Mouse (Mus musculus): ENCODE data around the gene Dapl1. TPM values are rescaled to one million over a fixed set of nuclear protein-coding genes. Genes with fewer than 3 reads are reported as not detected.

Dapl1 gene
- polyA plus RNA-seq, 1 experiment, result not detected

- no peak overlapping the region for H3K27ac ChIP-seq (replicated peaks; ENCODE audit: low read depth, low read length)
- 0 out of 2 replicates have a peak, but pooled peaks cover 2% of the 10 kb centered on the region for H3K4me1 ChIP-seq (ENCODE audit: control insufficient read depth, insufficient read depth, insufficient read length, low read length)
- no peak overlapping the region for H3K4me3 ChIP-seq (ENCODE audit: insufficient read depth, low read depth, low read length)
These were observed 14.7 kb downstream of the Dapl1 start for GRCm38 (mm10) chr2:59499146-59499545.

- H3K4me3 ChIP-seq (ENCODE audit: insufficient read depth, low read depth, low read length), result no peak overlapping the region
- H3K4me1 ChIP-seq (ENCODE audit: control insufficient read depth, insufficient read depth, insufficient read length, low read length), result 0 out of 2 replicates have a peak, but pooled peaks cover 2% of the 10 kb centered on the region
- no peak overlapping the region for H3K27ac ChIP-seq (replicated peaks; ENCODE audit: low read depth, low read length)
These were observed 15.3 kb downstream of the Dapl1 start for GRCm38 (mm10) chr2:59499717-59500116.

DNA sequence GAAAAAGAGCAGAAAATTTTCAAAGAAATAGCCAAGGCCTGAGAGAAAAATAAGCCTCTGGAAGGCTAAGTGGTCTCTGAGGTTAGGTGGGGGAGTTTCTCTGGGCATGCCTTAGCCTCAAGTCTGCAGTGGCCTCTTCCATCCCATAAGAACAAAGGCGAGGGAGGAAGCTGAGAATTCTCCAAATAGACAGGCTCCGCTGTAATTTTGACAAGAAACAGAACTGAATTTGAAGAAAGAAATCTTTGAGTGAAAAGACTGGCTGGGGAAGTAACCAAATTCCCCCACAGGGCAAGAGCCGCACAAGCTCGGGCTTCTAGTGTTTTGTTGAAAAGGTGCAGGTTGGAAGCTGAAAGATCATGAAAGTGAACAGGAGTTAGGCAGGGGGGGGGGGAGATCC is 24.6 kb downstream of the Dapl1 start:
- Histone ChIP-seq H3K27ac (replicated peaks; ENCODE audit: low read depth, low read length) (no peak overlapping the region), H3K4me3 (ENCODE audit: insufficient read depth, low read depth, low read length) (no peak overlapping the region), H3K4me1 (ENCODE audit: control insufficient read depth, insufficient read depth, insufficient read length, low read length) (no peaks in the 10 kb centered on the region)

DNA sequence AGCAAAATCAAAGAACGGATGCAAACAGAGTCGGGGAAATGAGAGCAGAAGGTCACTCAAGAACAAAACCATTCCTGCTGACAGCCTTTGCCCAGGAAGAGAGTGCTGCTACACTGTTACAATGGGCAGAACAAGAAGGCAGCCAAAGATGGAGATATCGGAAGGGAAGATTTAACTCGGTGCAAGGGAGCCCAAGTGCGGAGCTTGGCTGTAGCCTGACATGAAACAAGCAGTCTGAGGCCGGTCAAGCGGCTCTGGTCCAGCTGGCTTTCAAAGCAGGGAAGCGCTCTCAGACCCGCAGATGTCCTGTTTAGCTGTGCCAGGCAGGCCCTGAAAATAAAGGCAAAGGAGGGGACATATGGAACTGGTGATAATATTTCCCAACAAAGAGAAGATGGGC is 26.0 kb downstream of the Dapl1 start:
- H3K27ac ChIP-seq (replicated peaks; ENCODE audit: low read depth, low read length), result no peak overlapping the region
- H3K4me1 ChIP-seq (ENCODE audit: control insufficient read depth, insufficient read depth, insufficient read length, low read length), result no peaks in the 10 kb centered on the region
- no peak overlapping the region for H3K4me3 ChIP-seq (ENCODE audit: insufficient read depth, low read depth, low read length)

GRCm38 (mm10) chr2:59510882-59511281 is 26.4 kb downstream of the Dapl1 start:
- Histone ChIP-seq H3K4me1 (ENCODE audit: control insufficient read depth, insufficient read depth, insufficient read length, low read length) (no peaks in the 10 kb centered on the region), H3K4me3 (ENCODE audit: insufficient read depth, low read depth, low read length) (no peak overlapping the region), H3K27ac (replicated peaks; ENCODE audit: low read depth, low read length) (no peak overlapping the region)

GRCm38 (mm10) chr2:59520663-59521062 is 36.2 kb downstream of the Dapl1 start:
- Histone ChIP-seq H3K4me3 (ENCODE audit: insufficient read depth, low read depth, low read length) (no peak overlapping the region), H3K27ac (replicated peaks; ENCODE audit: low read depth, low read length) (no peak overlapping the region), H3K4me1 (ENCODE audit: control insufficient read depth, insufficient read depth, insufficient read length, low read length) (peaks cover 7% of the 10 kb centered on the region; the same call in 1 of the 2 replicates)

DNA sequence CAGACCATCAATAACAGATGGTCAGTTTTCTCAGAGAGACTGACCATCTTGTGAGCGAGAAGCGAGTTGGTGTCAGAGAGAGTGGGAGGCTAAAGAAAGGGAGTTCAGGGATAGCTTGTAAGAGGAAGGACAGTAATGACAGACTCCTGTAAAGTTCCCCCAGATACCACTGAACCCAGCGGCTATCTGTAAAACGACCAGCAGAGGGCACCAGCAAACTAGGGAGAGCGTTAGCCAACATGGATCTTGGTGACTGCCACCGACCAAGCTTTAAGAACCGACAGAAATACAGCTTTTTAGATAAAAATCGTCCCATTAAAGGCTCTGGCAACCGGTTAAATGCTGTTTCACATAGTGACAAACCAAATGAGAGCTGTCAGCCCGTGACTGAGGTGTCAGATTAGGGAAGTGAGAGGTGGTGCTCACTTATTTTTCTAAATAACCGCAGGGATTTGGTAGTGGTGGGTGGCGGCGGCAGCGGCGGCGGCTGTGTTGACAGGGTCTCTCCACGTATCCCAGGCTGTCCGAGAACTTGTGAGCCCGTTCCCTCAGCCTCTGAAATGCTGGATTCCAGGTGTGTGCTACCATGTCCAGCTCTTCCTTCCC is 37.7 kb downstream of the Dapl1 start:
- H3K4me1 ChIP-seq (ENCODE audit: control insufficient read depth, insufficient read depth, insufficient read length, low read length), result peaks cover 9% of the 10 kb centered on the region; the same call in 1 of the 2 replicates
- H3K27ac ChIP-seq (replicated peaks; ENCODE audit: low read depth, low read length), result peak overlapping the region; percentile 48
- peak overlapping the region; percentile 44 for H3K4me3 ChIP-seq (ENCODE audit: insufficient read depth, low read depth, low read length)

GRCm38 (mm10) chr2:59523526-59523925 is 39.1 kb downstream of the Dapl1 start:
- no peak overlapping the region for H3K4me3 ChIP-seq (ENCODE audit: insufficient read depth, low read depth, low read length)

GRCm38 (mm10) chr2:59526893-59527292 is 42.4 kb downstream of the Dapl1 start:
- Histone ChIP-seq H3K4me1 (ENCODE audit: control insufficient read depth, insufficient read depth, insufficient read length, low read length) (peaks cover 25% of the 10 kb centered on the region; the same call in 1 of the 2 replicates), H3K4me3 (ENCODE audit: insufficient read depth, low read depth, low read length) (peak overlapping the region; percentile 34; the same call in 1 of the 2 replicates), H3K27ac (replicated peaks; ENCODE audit: low read depth, low read length) (peak overlapping the region; percentile 98)

More at GRCm38 (mm10) chr2:59523526-59523925, 39.1 kb downstream of the Dapl1 start:
- Histone ChIP-seq H3K27ac (replicated peaks; ENCODE audit: low read depth, low read length) (peak overlapping the region; percentile 16; the same call in 1 of the 2 replicates), H3K4me1 (ENCODE audit: control insufficient read depth, insufficient read depth, insufficient read length, low read length) (peaks cover 20% of the 10 kb centered on the region; the same call in 1 of the 2 replicates)

GRCm38 (mm10) chr2:59529574-59530080 is 45.2 kb downstream of the Dapl1 start:
- no peak overlapping the region for H3K4me3 ChIP-seq (ENCODE audit: insufficient read depth, low read depth, low read length)
- H3K4me1 ChIP-seq (ENCODE audit: control insufficient read depth, insufficient read depth, insufficient read length, low read length), result peaks cover 19% of the 10 kb centered on the region; the same call in 1 of the 2 replicates
- H3K27ac ChIP-seq (replicated peaks; ENCODE audit: low read depth, low read length), result peak overlapping the region; percentile 98; the same call in 1 of the 2 replicates

DNA sequence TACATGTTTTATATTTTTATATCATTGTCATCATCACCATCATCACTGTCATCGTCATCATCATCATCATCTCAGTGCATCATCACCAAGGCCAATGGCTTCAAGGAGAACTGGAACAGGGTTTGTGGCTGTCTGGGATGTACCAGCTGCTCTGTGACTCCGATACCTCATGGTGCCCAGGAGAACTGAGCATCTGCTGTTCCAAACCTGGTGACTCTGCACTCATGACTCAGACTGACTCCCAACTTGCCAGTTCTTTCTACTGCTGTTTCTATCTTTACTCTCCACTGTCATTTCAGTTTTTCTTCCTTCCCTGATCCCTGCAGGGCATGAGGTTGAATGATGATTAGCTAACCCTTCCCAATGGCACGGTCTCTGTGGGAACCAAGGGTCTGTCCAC is 46.4 kb downstream of the Dapl1 start:
- Histone ChIP-seq H3K4me3 (ENCODE audit: insufficient read depth, low read depth, low read length) (no peak overlapping the region), H3K27ac (replicated peaks; ENCODE audit: low read depth, low read length) (no peak overlapping the region), H3K4me1 (ENCODE audit: control insufficient read depth, insufficient read depth, insufficient read length, low read length) (peaks cover 17% of the 10 kb centered on the region; the same call in 1 of the 2 replicates)

GRCm38 (mm10) chr2:59532999-59533398 is 48.5 kb downstream of the Dapl1 start:
- Histone ChIP-seq H3K27ac (replicated peaks; ENCODE audit: low read depth, low read length) (no peak overlapping the region), H3K4me1 (ENCODE audit: control insufficient read depth, insufficient read depth, insufficient read length, low read length) (peaks cover 11% of the 10 kb centered on the region; the same call in 1 of the 2 replicates), H3K4me3 (ENCODE audit: insufficient read depth, low read depth, low read length) (no peak overlapping the region)

GRCm38 (mm10) chr2:59533504-59533903 is 49.1 kb downstream of the Dapl1 start:
- H3K4me1 ChIP-seq (ENCODE audit: control insufficient read depth, insufficient read depth, insufficient read length, low read length), result peaks cover 6% of the 10 kb centered on the region; the same call in 1 of the 2 replicates
- H3K27ac ChIP-seq (replicated peaks; ENCODE audit: low read depth, low read length), result no peak overlapping the region
- H3K4me3 ChIP-seq (ENCODE audit: insufficient read depth, low read depth, low read length), result no peak overlapping the region

DNA sequence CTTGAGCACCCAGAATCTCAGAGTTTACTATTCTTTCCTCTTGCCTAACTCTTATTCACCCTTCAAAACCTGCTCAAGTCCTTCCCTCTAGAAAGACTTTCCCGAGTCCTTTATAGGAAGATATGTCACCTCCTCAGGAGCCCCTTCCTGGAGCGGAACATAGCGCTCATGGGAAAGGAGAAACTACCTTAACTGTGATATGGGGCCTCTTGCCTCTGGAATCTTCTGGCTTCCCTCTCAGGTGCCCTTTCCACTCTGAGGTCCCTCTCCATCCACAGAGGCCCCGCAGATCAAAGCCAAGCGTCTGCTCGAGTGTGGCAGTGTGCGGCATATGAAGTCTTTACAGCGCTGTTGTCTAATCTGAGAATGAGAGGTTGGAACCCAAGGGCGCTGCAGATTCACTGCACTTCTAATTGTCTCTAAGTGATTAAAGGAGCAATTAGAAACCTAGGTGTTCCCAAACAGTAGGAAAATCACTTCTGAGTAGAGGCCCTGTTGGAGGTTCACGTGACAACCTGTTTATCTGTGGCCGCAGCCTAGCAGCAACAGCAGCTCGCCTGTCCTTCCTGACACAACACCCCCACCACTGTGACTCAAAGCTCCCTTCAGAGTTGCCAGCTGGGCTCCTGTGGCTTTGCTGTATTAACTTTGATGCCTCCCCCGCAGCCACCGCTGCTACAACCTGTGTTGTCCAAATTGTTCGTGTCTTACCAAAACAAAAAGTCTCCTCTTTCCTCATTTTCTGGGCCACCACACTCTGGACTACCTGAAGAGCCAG is 49.7 kb downstream of the Dapl1 start:
- no peak overlapping the region for H3K4me3 ChIP-seq (ENCODE audit: insufficient read depth, low read depth, low read length)
- peaks cover 5% of the 10 kb centered on the region; the same call in 1 of the 2 replicates for H3K4me1 ChIP-seq (ENCODE audit: control insufficient read depth, insufficient read depth, insufficient read length, low read length)
- H3K27ac ChIP-seq (replicated peaks; ENCODE audit: low read depth, low read length), result no peak overlapping the region

GRCm38 (mm10) chr2:59536958-59537357 is 52.5 kb downstream of the Dapl1 start:
- no peak overlapping the region for H3K4me3 ChIP-seq (ENCODE audit: insufficient read depth, low read depth, low read length)
- H3K27ac ChIP-seq (replicated peaks; ENCODE audit: low read depth, low read length), result no peak overlapping the region
- H3K4me1 ChIP-seq (ENCODE audit: control insufficient read depth, insufficient read depth, insufficient read length, low read length), result no peaks in the 10 kb centered on the region
